Mouse (Mus musculus): ENCODE measurements at regions not wholly inside any gene's neighbourhood (a gene's known extent, or its start where the extent isn't known, plus 50 kb on each side); places are given as distances from the start of the nearest gene placed in this dataset.

DNA sequence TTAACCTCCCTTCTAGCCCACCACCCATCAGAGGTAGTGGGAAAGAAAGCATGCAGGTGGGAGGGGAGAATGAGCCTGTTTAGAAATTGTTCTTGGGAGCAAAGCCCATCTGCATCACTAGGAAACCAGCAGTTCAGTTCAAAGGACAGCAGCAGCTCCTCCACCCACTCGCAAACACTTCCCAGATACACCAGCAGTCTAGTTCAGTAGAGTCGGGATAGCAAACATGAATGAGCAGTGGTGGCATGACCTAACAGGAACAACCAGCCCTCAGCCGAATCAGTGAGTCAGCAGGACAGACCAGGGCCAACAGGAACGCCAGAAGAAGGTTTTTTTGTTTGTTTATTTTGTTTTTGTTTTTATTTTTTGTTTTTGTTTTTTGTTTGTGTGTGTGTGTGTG is 74.5 kb upstream of the Zfp648 start:
- CTCF ChIA-PET, result interaction anchor here in 2 of 4 experiments (0.6 to 2.6 kb wide), 3 partner anchors 8 to 15 kb away, joined by 3 to 6 read pairs (median 3); no protein-coding TSS in a partner anchor
- POLR2A ChIA-PET, result no interaction called here

DNA sequence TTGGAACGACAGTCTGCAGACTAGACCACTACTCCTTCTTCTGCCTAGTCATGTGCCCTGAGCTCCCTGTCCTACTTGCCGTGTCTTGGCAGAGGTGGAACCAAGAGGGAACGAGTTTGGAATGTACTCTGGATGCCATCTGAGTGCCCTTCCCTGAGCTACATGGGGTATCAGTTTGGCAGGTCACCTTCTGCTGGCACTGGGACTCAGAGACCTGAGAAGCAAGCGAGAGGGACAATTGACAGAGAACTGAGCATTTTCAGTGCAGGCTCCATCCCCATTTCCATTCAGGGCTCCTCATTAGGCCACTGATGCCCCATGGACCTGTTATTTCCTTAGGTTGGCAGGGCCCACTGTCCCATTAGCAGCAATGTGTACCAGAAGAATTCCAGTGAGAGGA is 61.5 kb upstream of the Zfp648 start:
- CTCF ChIA-PET, result no interaction called here
- POLR2A ChIA-PET, result interaction anchor here in 1 of 4 experiments (0.6 kb wide), 1 partner anchor 233 kb away, joined by 3 read pairs; no protein-coding TSS in a partner anchor

DNA sequence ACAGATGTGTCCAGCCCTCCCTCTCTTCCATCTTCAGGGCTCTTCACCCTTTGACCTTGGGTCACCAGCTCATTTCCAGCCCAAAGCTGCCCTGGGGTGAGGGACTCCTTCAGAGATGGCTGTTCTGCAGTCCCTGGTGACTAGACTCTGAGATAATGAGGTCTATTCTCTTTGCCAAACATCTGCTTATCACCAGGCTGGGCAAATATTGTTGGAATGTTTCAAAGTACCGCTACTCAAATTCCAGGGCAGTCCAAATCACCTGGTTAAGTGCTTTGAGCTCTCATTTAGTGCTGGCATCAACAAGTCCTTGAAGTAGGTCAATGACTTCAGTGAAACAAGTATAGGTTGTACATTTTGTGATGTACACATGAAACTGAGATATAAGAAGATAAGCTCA is 57.3 kb upstream of the Zfp648 start:
- POLR2A ChIA-PET, result interaction anchor here in 1 of 4 experiments (0.5 to 0.8 kb wide), 4 partner anchors 14 to 884 kb away, joined by 3 to 4 read pairs (median 3); no protein-coding TSS in a partner anchor

DNA sequence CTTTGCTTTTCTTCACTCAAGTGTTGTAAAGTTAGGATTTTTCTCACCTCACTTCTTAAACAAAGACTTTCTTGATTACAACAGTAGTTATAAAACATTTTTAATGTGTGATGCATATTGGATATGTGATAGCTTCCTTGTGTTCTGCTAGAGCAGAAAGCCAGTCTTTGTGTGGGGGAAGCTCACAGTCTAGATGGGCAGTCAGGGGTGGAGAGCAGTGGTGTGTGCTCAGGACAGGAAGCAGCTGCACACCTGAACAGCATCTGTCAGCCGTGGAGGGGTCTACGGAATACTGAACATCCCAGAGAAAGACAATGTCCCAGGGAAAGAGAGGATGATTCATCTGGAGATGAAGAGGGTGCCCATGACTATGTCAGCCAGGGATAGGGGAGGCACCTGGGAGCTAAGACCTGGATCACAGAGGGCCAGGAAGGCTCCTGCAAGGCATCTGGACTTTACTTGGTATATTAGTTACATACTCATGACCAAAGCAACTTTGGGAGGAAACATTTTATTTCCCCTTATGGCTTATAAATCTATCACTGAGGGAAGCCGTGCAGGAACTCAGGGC is 53.9 kb upstream of the Zfp648 start:
- POLR2A ChIA-PET, result no interaction called here
- CTCF ChIA-PET, result interaction anchor here in 1 of 4 experiments (0.8 kb wide), 1 partner anchor 29 kb away, joined by 4 read pairs; no protein-coding TSS in a partner anchor

More for the DNA sequence above, 57.3 kb upstream of the Zfp648 start:
- CTCF ChIA-PET, result interaction anchor here in 1 of 4 experiments (1.1 kb wide), 1 partner anchor 25 kb away, joined by 5 read pairs; no protein-coding TSS in a partner anchor

- POLR2A ChIA-PET, result no interaction called here
- CTCF ChIA-PET, result interaction anchor here in 1 of 4 experiments (0.8 kb wide), 1 partner anchor 397 kb away, joined by 4 read pairs; no protein-coding TSS in a partner anchor
These were observed 52.0 kb upstream of the Zfp648 start for GRCm38 (mm10) chr1:154148948-154149347.

DNA sequence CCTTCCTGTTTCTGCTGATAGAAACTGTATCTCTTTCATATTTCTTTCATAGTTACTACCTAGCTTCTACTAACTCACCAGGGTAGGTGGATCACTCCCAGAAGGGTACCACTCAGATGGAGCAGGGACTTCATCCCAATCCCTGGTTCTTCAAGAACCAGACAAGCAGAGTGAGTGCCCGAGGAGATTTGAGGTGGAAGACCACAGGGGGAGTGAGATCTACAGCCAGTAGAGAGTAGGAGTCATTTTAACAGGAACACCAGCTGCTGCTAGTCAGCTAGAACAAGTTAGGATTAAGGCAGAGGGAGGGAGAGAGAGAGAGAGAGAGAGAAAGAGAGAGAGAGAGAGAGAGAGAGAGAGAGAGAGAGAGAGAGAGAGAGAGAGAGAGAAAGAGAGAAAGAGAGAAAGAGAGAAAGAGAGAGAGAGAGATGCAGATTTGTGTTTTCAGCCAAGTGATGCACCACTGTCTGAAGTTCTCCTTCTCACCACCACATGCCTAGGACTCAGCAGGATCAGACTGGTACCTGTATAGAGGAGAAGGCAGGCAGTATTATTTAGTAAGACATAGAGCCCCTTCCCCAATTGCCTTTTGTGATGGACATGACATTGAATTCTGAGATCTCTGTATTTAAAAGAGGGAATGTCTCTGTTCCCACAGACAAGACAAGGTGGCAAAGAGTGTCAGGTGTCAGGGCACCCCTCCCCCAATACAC is 51.4 kb upstream of the Zfp648 start:
- CTCF ChIA-PET, result interaction anchor here in 2 of 4 experiments (0.8 to 1.1 kb wide), 3 partner anchors 117 to 397 kb away, joined by 3 to 4 read pairs (median 3); partner anchors contain the start of genes Glul (in 1 of the 2) and Teddm2 (in 1 of the 2)
- POLR2A ChIA-PET, result interaction anchor here in 3 of 4 experiments (0.6 to 1.8 kb wide), 3 partner anchors 9 to 250 kb away, joined by 3 to 8 read pairs (median 5); partner anchors contain the start of genes Glul (in 1 of the 3) and Teddm2 (in 1 of the 3)

DNA sequence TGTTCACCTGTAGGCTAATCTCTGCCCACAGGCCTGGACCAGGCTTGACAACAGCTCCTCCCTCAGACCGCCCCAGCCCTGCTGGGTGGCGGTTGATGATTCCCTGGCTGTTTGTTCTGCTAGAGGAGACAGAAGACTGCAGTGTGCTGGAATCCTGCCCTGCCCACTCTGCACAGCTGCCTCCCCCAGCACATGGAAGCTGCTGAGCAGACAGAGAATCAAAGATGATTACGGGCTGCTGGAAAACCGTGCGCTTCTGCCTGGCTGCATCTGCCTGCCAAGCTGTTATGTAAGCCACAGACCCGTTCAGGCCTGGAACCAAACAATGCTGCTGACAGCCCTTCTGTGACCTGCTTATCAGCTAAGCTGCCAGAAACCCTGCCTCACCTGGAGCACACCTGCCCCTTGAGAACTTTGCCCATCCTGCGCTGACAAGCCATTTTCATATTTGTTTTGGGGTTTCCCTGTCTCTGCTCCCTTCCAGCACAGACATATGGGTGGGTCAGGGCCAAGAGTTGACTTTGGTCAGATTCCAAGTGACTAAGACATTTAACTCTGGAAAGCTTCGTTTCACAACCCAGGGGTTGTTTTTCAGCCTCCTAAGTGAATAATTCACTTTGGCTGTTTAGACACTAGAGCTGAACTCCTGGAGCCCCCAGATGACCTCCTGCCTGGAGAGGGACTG is 50.7 kb upstream of the Zfp648 start:
- POLR2A ChIA-PET, result interaction anchor here in 3 of 4 experiments (0.6 to 1.8 kb wide), 3 partner anchors 9 to 251 kb away, joined by 3 to 8 read pairs (median 5); partner anchors contain the start of genes Glul (in 1 of the 3) and Teddm2 (in 1 of the 3)
- CTCF ChIA-PET, result interaction anchor here in 2 of 4 experiments (0.9 to 1.1 kb wide), 2 partner anchors 118 to 251 kb away, joined by 3 read pairs; partner anchors contain the start of genes Glul (in 1 of the 2) and Teddm2 (in 1 of the 2)
